Mouse (Mus musculus) kidney, embryonic 14.5 days (tissue): ENCODE results near the gene Ism2. TPM values are rescaled to one million over a fixed set of nuclear protein-coding genes. Genes with fewer than 3 reads are reported as not detected.

Experiments used
- ATAC-seq: fragments of 200-750 bp; cut with Nextera tagmentation; 2 replicates; pipeline ENCODE4 v1.8.0; 2017; ENCODE audit warnings: moderate number of reproducible peaks, mild to moderate bottlenecking, moderate TSS enrichment, moderate library complexity; ENCODE audit not compliant: low FRiP score, low TSS enrichment
- H3K27ac ChIP-seq: fragments of 300-500 bp; sonication (generic); 2 replicates; pipeline ENCODE4 v1.5.1; 2014; ENCODE audit warnings: low read depth, mild to moderate bottlenecking, low read length, moderate library complexity, mixed read lengths
- H3K27me3 ChIP-seq: fragments of 300-500 bp; sonication (generic); 2 replicates; pipeline ENCODE4 v1.6.1; 2014; ENCODE audit warnings: mild to moderate bottlenecking, low read length; ENCODE audit not compliant: control insufficient read depth, insufficient read depth
- H3K36me3 ChIP-seq: fragments of 300-500 bp; sonication (generic); 2 replicates; pipeline ENCODE4 v1.6.1; 2014; ENCODE audit warnings: low read length, mixed read lengths; ENCODE audit not compliant: control insufficient read depth, insufficient read depth
- H3K4me1 ChIP-seq: fragments of 300-500 bp; sonication (generic); 2 replicates; pipeline ENCODE4 v1.6.1; 2014; ENCODE audit warnings: low read length, mixed read lengths; ENCODE audit not compliant: control insufficient read depth, insufficient read depth
- H3K4me2 ChIP-seq: fragments of 300-500 bp; sonication (generic); replicated peaks from 2 replicates; pipeline ENCODE4 v1.6.1; 2014; ENCODE audit warnings: low read depth, mild to moderate bottlenecking, low read length
- H3K4me3 ChIP-seq: fragments of 300-500 bp; sonication (generic); 2 replicates; pipeline ENCODE4 v1.5.1; 2014; ENCODE audit warnings: mild to moderate bottlenecking, low read length
- H3K9ac ChIP-seq: fragments of 300-500 bp; sonication (generic); 2 replicates; pipeline ENCODE4 v1.6.1; 2014; ENCODE audit warnings: low read depth, mild to moderate bottlenecking, low read length, moderate library complexity
- H3K9me3 ChIP-seq: fragments of 300-500 bp; sonication (generic); 2 replicates; pipeline ENCODE4 v1.6.1; 2016; ENCODE audit warnings: low read length; ENCODE audit not compliant: control insufficient read depth
- WGBS: fragments of 180-500 bp; shearing (Covaris S2); extraction: QIAGEN DNeasy Blood & Tissue Kit; methylation state at CpG from one replicate; pipeline ENCODE4 v1.1.7; 2014; 5-methylcytosine and 5-hydroxymethylcytosine counted together
- polyA plus RNA-seq: library from polyadenylated mRNA; unstranded; fragments of >200 nt; fragmentation: Nextera tagmentation; extraction: Ambion mirVana; gene quantifications from 2 replicates; pipeline ENCODE4 v1.2.1, GENCODE M21; 2014

Ism2 gene
- polyA plus RNA-seq = 0.36 and 0.54 TPM in 2 replicates

DNA sequence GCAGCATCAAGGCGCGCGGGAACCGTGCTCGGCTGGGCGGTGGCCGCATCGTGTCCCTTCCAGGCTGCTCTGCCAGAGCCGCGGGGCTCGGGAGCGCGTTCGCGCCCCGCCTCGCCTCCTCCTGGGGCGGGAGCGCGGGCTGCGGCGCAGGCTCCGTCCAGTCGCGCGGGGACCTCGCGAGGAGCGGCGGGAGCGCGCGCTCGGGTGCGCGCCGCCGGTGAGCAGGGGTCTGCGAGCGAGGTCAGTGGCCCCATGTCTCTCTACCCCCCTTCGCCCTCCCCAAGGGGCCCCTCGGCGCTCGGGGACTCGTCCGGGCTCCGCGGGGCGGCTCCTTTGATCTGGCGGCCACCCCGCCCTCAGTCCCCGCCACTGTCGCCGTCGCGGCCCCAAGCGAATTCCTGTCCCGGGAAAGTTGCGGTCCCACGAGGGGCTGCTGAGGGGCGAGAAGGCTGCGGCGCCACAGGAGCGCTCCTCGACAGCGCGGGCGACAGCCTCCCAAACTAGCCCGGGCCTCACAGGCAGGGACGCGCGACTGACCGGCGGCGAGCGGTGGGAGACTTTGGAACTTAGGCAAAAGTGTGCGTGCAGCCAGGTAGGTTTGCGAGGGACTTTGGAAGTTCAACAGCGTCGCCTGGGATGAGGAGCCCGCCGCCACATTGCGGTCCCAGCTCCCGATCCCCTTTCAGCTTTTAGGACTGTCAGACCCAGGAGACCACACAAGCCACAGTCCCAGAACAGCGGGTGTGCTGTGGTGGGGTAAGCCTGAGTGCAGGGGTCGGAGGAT is at the start of gene Ism2:
TSS of gene Ism2 (minus strand) at position 49 of the 784 bp plus-strand sequence.
- H3K9me3 ChIP-seq = no peaks in the 10 kb centered on the region
- WGBS = 0% methylated on average over 60 of the region's 86 CpGs
- no peaks in the 10 kb centered on the region; the same call in 1 of the 2 replicates for H3K4me1 ChIP-seq
- no peaks in the 10 kb centered on the region for H3K27me3 ChIP-seq
- H3K27ac ChIP-seq = no peak within 1 kb of the TSS
- peak within 1 kb of the TSS; percentile 85 for H3K4me2 ChIP-seq
- peak; percentile 84 for ATAC-seq
- H3K36me3 ChIP-seq = no peaks in the 10 kb centered on the region
- peak within 1 kb of the TSS; percentile 74 for H3K4me3 ChIP-seq
- H3K9ac ChIP-seq = peak within 1 kb of the TSS; percentile 69

DNA sequence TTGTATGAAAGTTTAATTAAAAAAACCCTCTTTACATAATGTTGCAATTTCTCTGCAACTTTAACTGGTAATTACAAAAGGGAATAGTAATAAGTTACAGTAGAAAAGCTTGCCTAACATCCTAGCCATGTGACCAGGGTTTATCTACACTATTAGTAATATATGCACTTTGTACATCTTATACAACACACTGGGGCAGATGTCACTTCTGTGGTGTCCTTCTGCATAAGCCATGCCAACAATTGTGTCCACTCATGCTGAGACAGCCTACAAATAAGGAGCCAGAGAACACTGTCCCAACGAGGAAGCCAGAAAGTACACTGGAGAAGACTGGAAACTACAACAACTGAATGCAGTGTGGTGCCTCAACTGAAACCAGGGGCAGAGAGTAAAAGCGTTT is 48.5 kb upstream of the Ism2 start:
- WGBS = 79% methylated on average over 2 of the region's 2 CpGs
- Histone ChIP-seq H3K27ac (no peak overlapping the region), H3K9ac (no peak overlapping the region), H3K9me3 (no peaks in the 10 kb centered on the region), H3K27me3 (no peaks in the 10 kb centered on the region), H3K4me2 (no peak overlapping the region), H3K4me3 (no peak overlapping the region), H3K4me1 (no peaks in the 10 kb centered on the region), H3K36me3 (peaks cover 17% of the 10 kb centered on the region; the same call in 1 of the 2 replicates)
- no peak for ATAC-seq

DNA sequence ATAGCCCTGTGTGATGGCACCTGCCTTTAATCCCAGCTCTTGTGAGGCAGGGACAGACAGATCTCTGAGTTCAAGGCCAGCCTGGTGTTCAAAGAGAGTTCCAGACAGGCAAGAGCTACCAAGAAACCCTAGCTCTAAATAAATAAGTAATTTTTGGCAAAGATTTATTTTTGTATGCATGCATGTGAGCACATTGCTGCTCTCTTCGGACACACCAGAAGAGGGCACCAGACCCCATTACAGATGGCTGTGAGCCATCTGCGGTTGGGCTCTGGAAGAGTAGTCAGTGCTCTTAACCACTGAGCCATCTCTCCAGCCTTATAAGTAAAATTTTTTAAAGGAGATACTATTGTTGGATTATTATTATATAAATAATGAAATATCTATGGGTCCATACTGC is 48.0 kb upstream of the Ism2 start:
- H3K27ac ChIP-seq = no peak overlapping the region
- no peak overlapping the region for H3K9ac ChIP-seq
- ATAC-seq = no peak
- H3K4me3 ChIP-seq = no peak overlapping the region
- H3K4me2 ChIP-seq = no peak overlapping the region
- no peaks in the 10 kb centered on the region for H3K4me1 ChIP-seq
- H3K36me3 ChIP-seq = peaks cover 17% of the 10 kb centered on the region; the same call in 1 of the 2 replicates
- WGBS = 88% methylated on average over 2 of the region's 2 CpGs
- H3K27me3 ChIP-seq = no peaks in the 10 kb centered on the region
- no peaks in the 10 kb centered on the region for H3K9me3 ChIP-seq

DNA sequence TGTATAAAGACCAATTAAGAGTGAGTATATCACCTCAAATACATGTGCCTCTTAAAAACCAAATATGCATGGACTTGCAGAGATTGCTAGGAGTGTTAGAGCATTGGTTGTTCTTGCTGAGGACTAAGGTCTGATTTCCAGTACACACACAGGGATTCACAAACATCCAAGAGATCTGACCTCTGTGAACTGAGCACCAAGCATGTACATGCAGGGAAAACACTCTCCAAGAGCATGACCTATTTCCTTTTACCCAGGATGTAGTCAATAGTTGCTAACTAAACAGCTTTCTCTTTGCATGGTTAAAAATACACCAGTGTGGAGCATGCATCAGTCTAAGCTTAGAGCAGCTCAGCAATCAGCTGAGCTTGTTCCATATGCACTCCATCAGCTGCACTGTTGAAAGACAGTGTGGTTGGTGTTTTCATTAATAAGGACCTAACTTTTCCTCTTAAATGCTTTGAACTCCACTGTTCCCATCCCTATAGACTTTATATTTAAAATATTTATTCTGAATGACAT is 43.6 kb upstream of the Ism2 start:
- H3K27ac ChIP-seq = no peak overlapping the region
- ATAC-seq = no peak
- H3K4me1 ChIP-seq = no peaks in the 10 kb centered on the region
- H3K9me3 ChIP-seq = no peaks in the 10 kb centered on the region
- H3K27me3 ChIP-seq = no peaks in the 10 kb centered on the region
- H3K36me3 ChIP-seq = peaks cover 27% of the 10 kb centered on the region; the same call in 1 of the 2 replicates
- H3K9ac ChIP-seq = no peak overlapping the region
- H3K4me3 ChIP-seq = no peak overlapping the region
- no peak overlapping the region for H3K4me2 ChIP-seq

DNA sequence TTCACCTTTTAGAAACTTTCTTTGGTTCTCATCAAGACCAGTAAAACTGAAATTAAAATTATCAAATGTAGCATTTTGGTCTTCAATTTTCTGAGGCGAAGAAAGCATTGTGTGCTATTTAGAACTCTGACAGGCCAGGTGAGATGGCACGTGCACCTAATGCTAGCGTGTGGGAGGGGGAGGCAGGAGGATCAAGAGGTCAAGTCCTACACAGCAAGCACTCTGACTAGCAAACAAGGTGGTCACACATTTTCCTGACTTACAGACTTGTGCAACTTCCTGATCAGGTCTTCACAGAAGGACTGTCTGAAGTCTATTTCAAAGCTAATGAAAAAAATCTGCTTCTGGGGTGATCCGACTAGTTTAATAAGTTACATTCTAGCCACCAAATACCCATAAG is 38.6 kb upstream of the Ism2 start:
- Histone ChIP-seq H3K27me3 (no peaks in the 10 kb centered on the region), H3K36me3 (peaks cover 13% of the 10 kb centered on the region; the same call in 1 of the 2 replicates), H3K4me3 (no peak overlapping the region), H3K4me2 (no peak overlapping the region), H3K9ac (no peak overlapping the region), H3K4me1 (no peaks in the 10 kb centered on the region), H3K27ac (no peak overlapping the region), H3K9me3 (no peaks in the 10 kb centered on the region)
- WGBS = 86% methylated on average over 4 of the region's 4 CpGs
- ATAC-seq = no peak

DNA sequence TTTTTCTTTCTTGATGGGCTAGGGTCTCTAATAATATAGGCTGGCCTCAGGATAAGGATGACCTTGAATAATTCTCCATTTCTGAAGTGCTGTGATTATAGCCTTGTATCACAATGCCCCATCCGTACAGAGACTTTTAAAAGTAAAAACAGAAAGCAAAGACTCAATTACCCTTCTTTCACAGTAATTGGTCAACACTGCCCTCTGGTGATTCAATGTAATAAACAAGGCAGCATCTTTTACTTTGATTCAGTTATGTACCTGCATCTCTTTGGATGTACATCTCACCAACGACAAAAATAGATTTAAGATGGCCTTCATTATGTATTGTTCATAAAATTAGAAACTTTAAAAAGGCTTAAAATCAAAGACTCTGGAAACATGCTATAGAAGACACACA is 35.4 kb upstream of the Ism2 start:
- Histone ChIP-seq H3K4me2 (no peak overlapping the region), H3K4me3 (no peak overlapping the region), H3K9ac (no peak overlapping the region), H3K27me3 (no peaks in the 10 kb centered on the region), H3K4me1 (no peaks in the 10 kb centered on the region), H3K27ac (no peak overlapping the region), H3K36me3 (0 out of 2 replicates have a peak, but pooled peaks cover 3% of the 10 kb centered on the region), H3K9me3 (no peaks in the 10 kb centered on the region)
- WGBS = 46% methylated on average over 2 of the region's 2 CpGs
- ATAC-seq = no peak

DNA sequence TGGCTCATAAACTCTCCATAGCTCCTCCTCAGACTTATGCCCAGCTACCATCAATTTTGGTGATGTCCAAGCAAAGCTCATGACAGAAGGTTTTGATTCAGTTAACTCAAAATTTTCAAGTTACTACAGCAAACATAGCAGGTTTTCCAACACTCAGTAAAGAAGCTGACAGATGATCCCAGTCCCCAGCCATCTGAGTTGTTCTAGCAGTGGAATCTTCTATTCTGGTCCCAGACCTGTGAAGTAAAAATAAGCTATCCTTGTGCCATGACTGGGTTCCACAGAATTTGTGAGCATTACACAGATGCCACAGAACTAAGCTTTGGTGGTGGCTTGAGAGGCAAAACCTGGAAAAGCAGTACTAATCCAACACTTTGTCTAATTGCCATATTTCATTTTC is 34.3 kb upstream of the Ism2 start:
- no peak for ATAC-seq
- no peak overlapping the region for H3K4me2 ChIP-seq

DNA sequence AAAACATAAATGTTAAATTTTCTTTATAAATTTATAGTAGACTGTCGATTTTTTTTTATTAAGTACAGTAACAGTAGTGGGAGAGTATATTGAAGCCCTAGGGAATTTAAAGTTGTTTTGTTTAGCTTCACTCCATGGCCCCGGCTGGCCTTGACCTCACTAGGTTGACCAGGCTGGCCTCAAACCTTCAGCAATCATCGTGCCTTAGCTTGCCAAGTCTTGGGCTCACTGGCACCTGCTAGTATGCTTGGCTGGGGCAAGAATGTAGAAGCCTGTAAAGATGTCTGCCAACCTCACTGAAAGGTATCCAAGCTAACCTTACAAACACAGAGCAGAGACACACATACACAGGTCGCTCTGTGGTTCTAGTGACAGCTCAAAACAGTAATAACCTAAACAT is 33.0 kb upstream of the Ism2 start:
- no peak overlapping the region for H3K27ac ChIP-seq
- no peaks in the 10 kb centered on the region for H3K9me3 ChIP-seq
- no peak overlapping the region for H3K9ac ChIP-seq
- no peaks in the 10 kb centered on the region for H3K4me1 ChIP-seq
- WGBS = 74% methylated on average over 4 of the region's 4 CpGs
- H3K4me2 ChIP-seq = no peak overlapping the region
- H3K27me3 ChIP-seq = no peaks in the 10 kb centered on the region
- ATAC-seq = no peak
- 0 out of 2 replicates have a peak, but pooled peaks cover 2% of the 10 kb centered on the region for H3K36me3 ChIP-seq
- no peak overlapping the region for H3K4me3 ChIP-seq

More for the DNA sequence above, 34.3 kb upstream of the Ism2 start:
- no peak overlapping the region for H3K27ac ChIP-seq
- no peak overlapping the region for H3K4me3 ChIP-seq
- no peaks in the 10 kb centered on the region for H3K9me3 ChIP-seq
- no peaks in the 10 kb centered on the region for H3K27me3 ChIP-seq
- H3K9ac ChIP-seq = no peak overlapping the region
- no peaks in the 10 kb centered on the region for H3K4me1 ChIP-seq
- H3K36me3 ChIP-seq = 0 out of 2 replicates have a peak, but pooled peaks cover 3% of the 10 kb centered on the region

DNA sequence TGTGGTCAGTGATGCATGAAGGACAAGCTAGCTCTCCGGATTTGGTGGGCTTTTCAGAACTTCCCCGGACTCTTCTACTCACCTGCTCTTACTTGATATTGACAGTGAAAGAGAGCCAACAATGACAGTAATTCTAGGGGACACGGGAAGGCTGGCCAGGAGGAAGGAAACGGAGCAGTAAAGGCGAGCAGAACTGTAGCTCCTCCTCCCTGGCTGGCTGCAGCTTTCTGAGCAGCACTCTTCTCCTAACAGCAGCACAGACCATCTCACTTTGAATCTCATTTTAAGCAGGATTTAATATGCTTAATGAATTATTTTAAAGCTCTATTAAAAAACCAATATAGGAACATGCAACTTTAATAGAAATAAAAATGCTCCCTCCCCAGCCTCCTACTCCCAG is 32.4 kb upstream of the Ism2 start:
- WGBS = 32% methylated on average over 5 of the region's 5 CpGs
- ATAC-seq = no peak
- no peaks in the 10 kb centered on the region for H3K36me3 ChIP-seq
- H3K9ac ChIP-seq = no peak overlapping the region
- no peak overlapping the region for H3K27ac ChIP-seq
- no peak overlapping the region for H3K4me3 ChIP-seq
- no peaks in the 10 kb centered on the region for H3K4me1 ChIP-seq
- H3K4me2 ChIP-seq = no peak overlapping the region
- H3K9me3 ChIP-seq = no peaks in the 10 kb centered on the region
- H3K27me3 ChIP-seq = no peaks in the 10 kb centered on the region
